Mouse (Mus musculus): Measurements from ENCODE around the gene Carns1.
A peak's percentile ranks its signal among the peaks of the same experiment; 100 is the strongest.
"Not testable (repeated sequence)": the region's sequence is repeated elsewhere in the genome, so short reads cannot be mapped to it uniquely, and the experiment has no call there.

The Carns1 gene

DNA sequence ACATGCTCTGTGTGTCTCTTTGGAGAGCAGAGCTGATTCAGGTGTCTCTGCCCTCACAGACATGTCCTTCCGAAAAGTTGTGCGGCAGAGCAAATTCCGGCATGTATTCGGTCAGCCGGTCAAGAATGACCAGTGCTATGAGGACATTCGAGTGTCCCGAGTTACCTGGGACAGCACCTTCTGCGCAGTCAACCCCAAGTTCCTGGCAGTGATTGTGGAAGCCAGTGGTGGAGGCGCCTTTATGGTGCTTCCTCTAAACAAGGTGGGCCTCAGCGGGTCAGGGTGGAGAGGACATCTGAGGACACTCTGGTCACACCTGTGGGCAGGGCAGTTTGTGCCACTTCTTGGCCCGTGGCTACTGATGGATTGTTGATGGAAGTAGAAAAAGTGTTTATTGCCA, 26.0 kb downstream of the Carns1 start:
- no peak for DNase-seq

DNA sequence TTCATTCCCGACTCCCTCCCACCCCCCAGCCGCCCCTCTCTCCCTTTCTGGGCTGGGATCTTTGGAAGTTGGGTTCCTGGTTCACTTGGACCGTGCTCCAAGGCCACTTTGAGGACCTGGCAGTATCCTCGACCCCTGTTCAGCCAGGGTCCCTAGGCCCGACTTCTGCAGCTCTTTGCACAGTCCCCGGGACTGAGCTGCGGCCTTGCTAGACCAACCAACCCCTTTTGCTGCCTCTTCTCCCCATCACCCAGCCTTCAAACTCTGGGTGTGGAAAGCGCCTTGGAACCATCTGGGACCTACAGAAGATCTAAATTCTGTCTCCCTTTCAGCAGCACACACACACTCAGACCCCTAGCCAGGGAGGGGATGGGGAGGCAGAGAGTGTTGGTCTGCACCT, 26.5 kb downstream of the Carns1 start:
- DNase-seq, result no peak

DNA sequence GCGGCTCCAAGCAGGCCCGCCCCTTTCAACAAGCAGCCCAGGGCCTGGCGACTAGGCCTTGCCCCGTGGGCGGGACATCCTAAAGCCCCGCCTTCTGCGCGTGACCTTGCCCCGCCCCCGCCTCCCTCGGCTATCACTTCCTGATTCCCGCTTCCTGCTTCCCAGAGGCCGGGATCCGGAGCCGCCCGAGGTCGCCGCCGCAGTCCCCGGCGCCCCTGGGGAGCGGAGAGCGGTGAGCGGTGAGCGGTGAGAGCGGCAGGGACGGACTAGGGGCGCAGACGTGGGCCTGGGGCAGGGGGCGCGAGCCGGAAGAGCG, 26.8 kb downstream of the Carns1 start, which contains the start of gene Coro1b:
Gene Coro1b (plus strand): TSS at position 129 of the 316 bp plus-strand sequence.
- DNase-seq, result peak; percentile 98 to 99

DNA sequence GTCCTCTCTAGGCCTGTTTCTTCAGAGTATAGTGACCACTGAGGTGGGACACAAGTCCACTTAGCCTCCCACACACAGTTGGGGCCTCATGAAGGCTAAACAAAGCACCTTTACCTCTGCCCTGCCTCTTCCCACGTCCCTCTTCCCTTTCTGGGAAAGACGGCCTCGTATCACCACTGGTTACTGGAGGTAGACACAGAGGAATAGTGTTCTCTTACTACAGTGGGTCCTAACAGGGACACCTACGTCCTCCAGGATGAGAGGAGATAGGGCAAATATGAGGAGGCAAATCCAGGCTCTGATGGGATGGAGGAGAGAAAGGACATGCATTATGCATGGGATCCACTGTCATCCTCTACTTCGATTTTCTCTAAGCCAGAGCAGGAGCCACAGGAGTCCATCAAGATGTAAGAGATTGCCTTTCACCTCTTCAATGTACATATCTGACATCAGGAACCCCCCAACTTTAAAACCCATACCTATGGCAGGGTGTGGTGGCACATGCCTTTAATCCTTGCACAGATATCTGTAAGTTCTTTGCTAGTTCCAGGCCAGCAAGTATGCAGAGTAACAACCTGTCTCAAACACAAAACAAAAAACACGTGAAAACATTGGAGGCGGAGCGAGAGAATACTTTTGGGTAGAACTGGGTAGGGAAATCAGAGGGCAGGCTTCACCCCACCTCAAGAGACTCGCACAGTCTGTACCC, 27.3 kb downstream of the Carns1 start:
- no peak for DNase-seq

GRCm38 (mm10) chr19:4147022-4147405, 28.3 kb downstream of the Carns1 start:
- DNase-seq, result peak in 1 of 2 experiments; percentile 51

GRCm38 (mm10) chr19:4146366-4147021, 28.8 kb downstream of the Carns1 start:
- DNase-seq, result no peak

DNA sequence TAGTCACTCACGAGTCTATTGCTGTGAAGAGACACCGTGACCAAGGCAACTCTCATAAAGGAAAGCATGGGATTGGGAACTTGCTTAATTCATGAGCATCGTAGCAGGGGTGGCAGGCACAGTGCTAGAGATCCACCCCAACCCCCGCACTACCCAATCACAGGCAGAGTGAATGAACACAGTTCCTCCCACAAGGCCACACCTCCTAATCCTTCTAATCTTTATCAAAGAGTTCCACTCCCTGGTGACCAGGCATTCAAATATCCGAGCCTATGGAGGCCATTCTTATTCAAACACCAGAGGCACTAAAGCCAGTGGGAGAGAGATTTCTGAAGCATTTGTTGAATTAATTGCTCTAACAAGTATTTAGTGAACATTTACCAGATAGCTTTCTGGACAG, 29.3 kb downstream of the Carns1 start:
- DNase-seq, result no peak

- DNase-seq, result peak in 1 of 2 experiments; percentile 60
These were observed 30.5 kb downstream of the Carns1 start for GRCm38 (mm10) chr19:4144550-4145498.

DNA sequence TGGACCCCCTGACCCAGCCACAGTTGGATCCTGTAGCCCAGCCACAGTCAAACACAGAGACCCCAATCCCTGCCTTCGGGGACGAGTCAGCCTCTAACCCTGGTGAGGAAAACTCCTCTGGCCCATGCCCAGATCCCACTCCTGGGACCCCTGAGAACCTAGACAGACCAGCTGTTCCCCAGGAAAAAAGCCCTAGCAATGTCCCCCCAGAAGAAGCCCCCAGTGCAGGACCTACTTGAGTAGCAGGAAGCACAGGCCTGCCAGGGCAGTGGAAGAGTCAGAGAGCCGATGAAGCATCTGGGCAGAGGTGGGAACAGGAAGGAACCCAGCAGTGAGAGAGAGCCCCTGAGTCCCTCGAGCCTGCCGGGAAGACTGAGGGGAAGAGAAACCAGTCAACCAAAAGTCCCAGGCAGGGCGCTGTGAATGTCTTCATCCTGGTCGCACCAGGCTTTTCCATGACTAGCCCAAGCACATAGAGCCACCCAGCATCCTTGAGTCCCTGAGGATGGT, 31.5 kb downstream of the Carns1 start, which contains the start of gene Cabp4:
Gene Cabp4 (minus strand): TSS at position 275 of the 510 bp plus-strand sequence.
- DNase-seq, result no peak

DNA sequence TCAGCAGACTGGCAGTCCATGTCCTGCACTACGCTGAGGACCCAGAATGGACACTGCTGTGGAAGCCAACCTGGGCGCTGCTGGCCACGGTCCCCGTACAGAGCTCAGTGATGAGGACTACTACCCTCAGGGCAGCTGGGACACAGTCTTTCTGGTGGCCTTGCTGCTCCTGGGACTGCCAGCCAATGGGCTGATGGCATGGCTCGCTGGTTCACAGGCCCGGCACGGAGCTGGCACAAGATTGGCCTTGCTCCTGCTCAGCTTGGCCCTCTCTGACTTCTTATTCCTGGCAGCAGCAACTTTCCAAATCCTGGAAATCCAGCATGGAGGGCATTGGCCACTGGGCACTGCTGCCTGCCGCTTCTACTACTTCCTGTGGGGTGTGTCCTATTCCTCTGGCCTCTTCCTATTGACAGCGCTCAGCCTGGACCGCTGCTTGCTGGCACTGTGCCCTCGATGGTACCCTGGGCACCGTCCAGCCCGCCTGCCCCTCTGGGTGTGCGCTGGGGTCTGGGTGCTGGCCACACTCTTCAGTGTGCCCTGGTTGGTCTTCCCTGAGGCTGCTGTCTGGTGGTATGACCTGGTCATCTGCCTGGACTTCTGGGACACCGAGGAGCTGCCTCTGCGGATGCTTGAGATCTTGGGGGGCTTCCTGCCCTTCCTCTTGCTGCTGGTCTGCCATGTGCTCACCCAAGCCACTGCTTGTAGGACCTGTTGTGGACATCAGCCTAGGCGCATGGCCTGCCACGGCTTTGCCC, 32.7 kb downstream of the Carns1 start:
- peak in 1 of 2 experiments; percentile 44 for DNase-seq

GRCm38 (mm10) chr19:4140147-4140546, 35.1 kb downstream of the Carns1 start:
- DNase-seq, result no peak

DNA sequence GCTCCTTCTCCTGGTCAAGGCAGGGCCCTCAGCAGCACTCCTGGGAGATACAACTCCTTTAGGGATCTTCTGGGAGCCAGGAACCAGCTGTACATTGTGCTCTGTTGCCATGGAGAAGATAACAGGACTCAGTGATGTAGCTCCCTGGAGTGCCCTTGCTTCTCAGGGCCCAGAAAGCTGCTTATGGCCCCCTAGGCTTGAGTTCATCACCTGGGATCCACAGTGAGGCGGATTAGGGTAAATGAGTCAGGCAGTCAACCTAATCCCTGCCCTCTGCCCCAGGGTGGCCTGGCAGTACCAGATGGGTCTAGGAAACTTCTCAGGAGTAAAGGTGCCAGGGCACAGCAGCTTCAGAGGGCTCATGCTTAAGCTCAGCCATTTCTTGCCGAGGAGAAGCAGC, 35.8 kb downstream of the Carns1 start, which contains the start of gene Gpr152:
Gene Gpr152 (plus strand): TSS at position 342 of the 400 bp plus-strand sequence.
- DNase-seq, result no peak

DNA sequence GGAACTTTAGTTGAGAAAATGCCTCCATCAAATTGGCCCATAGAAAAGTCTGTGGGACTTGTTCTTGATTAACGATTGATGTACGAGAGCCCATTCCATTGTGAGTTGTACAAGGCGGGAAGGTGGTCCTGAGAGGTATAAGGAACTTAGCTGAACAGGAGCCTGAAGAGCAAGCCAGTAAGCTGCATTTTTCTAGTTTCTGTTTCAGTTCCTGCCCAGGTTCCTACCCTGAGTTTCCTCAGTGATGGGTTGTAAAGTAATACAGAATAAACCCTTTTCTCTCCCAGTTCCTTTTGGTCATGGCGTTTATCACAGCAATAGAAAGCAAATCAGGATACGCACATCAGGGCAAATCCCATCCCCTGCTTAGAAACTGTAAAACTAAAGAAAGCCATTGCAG, 37.4 kb downstream of the Carns1 start:
- no peak for DNase-seq

DNA sequence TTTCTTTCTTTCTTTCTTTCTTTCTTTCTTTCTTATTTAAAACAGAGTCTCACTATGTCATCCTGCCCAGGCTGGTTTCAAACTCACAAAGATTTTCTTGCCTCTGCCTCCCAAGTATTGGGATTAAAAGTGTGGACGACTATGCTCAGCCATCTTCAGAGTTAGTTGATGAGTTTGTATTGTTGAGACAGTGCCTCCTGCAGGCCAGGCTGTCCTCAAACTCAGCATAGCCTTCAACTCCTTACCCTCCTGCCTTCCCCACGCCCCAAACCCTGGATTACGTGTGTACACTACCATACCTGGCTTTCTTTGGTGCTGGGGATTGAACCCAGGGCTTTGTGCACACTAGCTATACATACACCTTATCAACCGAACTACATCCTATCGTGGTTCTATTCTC, 38.8 kb downstream of the Carns1 start:
- DNase-seq, result no peak

- DNase-seq, result not testable (repeated sequence)
These were observed 39.3 kb downstream of the Carns1 start for GRCm38 (mm10) chr19:4135963-4136345.

- not testable (repeated sequence) for DNase-seq
These were observed 39.9 kb downstream of the Carns1 start for GRCm38 (mm10) chr19:4135229-4135962.

- no peak for DNase-seq
These were observed 40.9 kb downstream of the Carns1 start for GRCm38 (mm10) chr19:4134354-4134753.

DNA sequence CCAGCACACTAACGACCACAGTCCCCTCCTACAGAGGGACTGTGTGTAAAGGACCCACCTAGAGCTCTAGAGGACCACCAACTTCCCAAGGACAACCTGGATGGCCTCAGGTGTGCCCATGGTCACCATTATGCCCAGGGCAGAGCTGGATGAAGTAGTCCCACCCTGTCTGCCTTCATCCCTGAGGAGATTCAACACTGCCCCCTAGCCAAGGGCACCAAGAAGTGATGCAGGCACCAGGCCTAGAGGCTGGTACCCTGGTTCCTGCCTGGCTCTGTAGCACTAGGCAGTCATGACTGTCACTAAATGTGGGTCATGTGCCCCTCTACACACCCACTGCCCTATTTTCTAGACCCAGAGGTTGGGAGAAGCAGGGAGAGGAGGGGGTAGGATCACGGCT, 43.5 kb downstream of the Carns1 start:
- no peak for DNase-seq

DNA sequence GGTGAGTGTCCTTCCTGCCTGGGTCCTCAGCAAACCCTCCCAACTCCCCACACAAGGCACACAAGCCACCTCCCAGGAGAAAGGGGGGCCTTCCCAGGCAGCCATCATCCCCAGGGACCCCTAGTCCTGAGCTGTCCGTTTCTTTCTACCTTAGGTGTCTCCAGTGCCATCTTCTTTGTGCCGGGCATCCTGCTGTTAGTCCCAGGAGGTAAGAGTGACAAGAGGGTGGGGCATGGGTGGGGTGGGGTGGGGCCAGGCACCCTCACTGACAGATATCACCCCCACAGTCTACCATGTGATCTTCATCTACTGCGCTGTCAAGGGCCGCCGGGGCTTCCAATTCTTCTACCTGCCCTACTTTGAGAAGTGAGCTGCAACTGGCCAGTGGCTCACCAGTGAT, 44.2 kb downstream of the Carns1 start:
- no peak for DNase-seq

GRCm38 (mm10) chr19:4130106-4130505, 45.2 kb downstream of the Carns1 start:
- DNase-seq, result no peak

- DNase-seq, result no peak
These were observed 45.8 kb downstream of the Carns1 start for GRCm38 (mm10) chr19:4129462-4129861.
